Mouse (Mus musculus) heart, embryonic 12.5 days (tissue): ENCODE measurements around the gene Tmem44. TPM values are rescaled to one million over a fixed set of nuclear protein-coding genes. Genes with fewer than 3 reads are reported as not detected.

ENCODE experiments used
- ATAC-seq: fragments of 200-750 bp; cut with Nextera tagmentation; 2 replicates; pipeline ENCODE4 v1.8.0; 2017; ENCODE audit warnings: moderate TSS enrichment, moderate library complexity; ENCODE audit not compliant: insufficient number of reproducible peaks, low FRiP score
- H3K27ac ChIP-seq: fragments of 300-500 bp; sonication (generic); 2 replicates; pipeline ENCODE4 v1.5.1; 2016; ENCODE audit warnings: mild to moderate bottlenecking, moderate library complexity; ENCODE audit not compliant: poor library complexity, severe bottlenecking
- H3K27me3 ChIP-seq: fragments of 300-500 bp; sonication (generic); replicated peaks from 2 replicates; pipeline ENCODE4 v1.6.1; 2016; ENCODE audit warnings: mild to moderate bottlenecking, moderate library complexity
- H3K36me3 ChIP-seq: fragments of 300-500 bp; sonication (generic); 2 replicates; pipeline ENCODE4 v1.6.1; 2016; ENCODE audit warnings: mild to moderate bottlenecking, moderate library complexity
- H3K4me1 ChIP-seq: fragments of 300-500 bp; sonication (generic); replicated peaks from 2 replicates; pipeline ENCODE4 v1.6.1; 2016; ENCODE audit warnings: mild to moderate bottlenecking
- H3K4me2 ChIP-seq: fragments of 300-500 bp; sonication (generic); 2 replicates; pipeline ENCODE4 v1.6.1; 2016; ENCODE audit warnings: mild to moderate bottlenecking, moderate library complexity
- H3K4me3 ChIP-seq: fragments of 300-500 bp; sonication (generic); 2 replicates; pipeline ENCODE4 v1.5.1; 2016; ENCODE audit warnings: mild to moderate bottlenecking
- H3K9ac ChIP-seq: fragments of 300-500 bp; sonication (generic); 2 replicates; pipeline ENCODE4 v1.6.1; 2016; ENCODE audit warnings: mild to moderate bottlenecking, moderate library complexity
- H3K9me3 ChIP-seq: fragments of 300-500 bp; sonication (generic); replicated peaks from 2 replicates; pipeline ENCODE4 v1.6.1; 2016; ENCODE audit warnings: mild to moderate bottlenecking, moderate library complexity
- WGBS: fragments of 180-500 bp; shearing (Covaris S2); methylation state at CpG from one replicate; pipeline ENCODE4 v1.1.7; 2016; 5-methylcytosine and 5-hydroxymethylcytosine counted together
- polyA plus RNA-seq: library from polyadenylated mRNA; unstranded; fragments of >200 nt; fragmentation: Nextera tagmentation; extraction: Ambion mirVana; gene quantifications from 2 replicates; pipeline ENCODE4 v1.2.1, GENCODE M21; 2016

Gene Tmem44
- polyA plus RNA-seq, 1 experiment from 2014 or later: 23.8 TPM

GRCm38 (mm10) chr16:30580765-30581164, 30.1 kb upstream of the Tmem44 start:
- WGBS: 92% methylated on average over 5 of the region's 5 CpGs
- ATAC-seq: no peak
- Histone ChIP-seq H3K36me3 (peaks cover 94% of the 10 kb centered on the region), H3K27ac (no peak overlapping the region), H3K4me3 (no peak overlapping the region), H3K9me3 (no peaks in the 10 kb centered on the region), H3K4me2 (no peak overlapping the region), H3K4me1 (no peaks in the 10 kb centered on the region), H3K27me3 (no peaks in the 10 kb centered on the region), H3K9ac (no peak overlapping the region)

- ATAC-seq: no peak
- H3K4me2 ChIP-seq: no peak overlapping the region
- no peak overlapping the region for H3K4me3 ChIP-seq
- no peak overlapping the region for H3K27ac ChIP-seq
- H3K36me3 ChIP-seq: peaks cover 92% of the 10 kb centered on the region
- no peak overlapping the region for H3K9ac ChIP-seq
- no peaks in the 10 kb centered on the region for H3K4me1 ChIP-seq
- H3K9me3 ChIP-seq: no peaks in the 10 kb centered on the region
- no peaks in the 10 kb centered on the region for H3K27me3 ChIP-seq
- 73% methylated on average over 1 of the region's 1 CpGs for WGBS
These were observed 25.8 kb upstream of the Tmem44 start for GRCm38 (mm10) chr16:30576392-30576791.

DNA sequence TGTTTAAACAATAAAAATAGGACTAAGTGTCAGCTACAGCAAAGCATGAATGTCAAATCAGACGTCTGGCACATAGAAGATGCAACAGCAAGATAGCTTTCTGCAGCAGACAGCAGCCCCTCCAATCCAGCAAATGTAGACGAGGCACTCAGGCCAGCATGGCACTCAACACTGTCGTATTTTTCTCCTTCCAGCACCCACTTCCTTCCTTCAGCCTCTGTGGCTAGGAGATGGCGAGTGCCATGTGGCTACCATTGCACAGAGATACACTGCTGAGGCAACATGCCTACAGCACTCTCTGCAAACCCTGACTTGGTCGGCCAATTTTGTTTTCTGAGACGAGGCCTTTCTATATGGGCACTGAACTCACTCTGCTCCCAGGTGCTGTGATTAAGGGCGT, 25.2 kb upstream of the Tmem44 start:
- ATAC-seq: no peak
- no peak overlapping the region for H3K9ac ChIP-seq
- 78% methylated on average over 7 of the region's 7 CpGs for WGBS

DNA sequence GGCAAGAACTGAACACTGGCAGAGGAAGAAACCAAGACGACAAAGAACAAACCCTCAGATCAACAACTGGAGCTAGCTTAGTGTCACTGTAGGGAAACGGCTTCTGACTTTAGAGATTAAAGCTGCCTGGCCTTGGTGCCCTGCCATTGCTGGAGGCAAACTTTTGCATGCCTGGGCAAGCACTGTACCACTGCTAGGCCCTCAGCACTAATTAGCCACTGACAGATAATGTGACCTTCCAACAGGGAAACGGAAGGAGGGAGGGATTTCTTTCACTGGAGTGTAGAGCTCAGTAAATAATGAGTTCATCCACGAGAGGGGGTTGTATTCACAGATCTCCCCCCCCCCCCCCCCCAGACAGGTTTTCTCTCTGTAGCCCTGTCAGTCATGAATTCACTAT, 21.6 kb upstream of the Tmem44 start:
- WGBS: 63% methylated on average over 4 of the region's 4 CpGs
- Histone ChIP-seq H3K36me3 (peaks cover 95% of the 10 kb centered on the region), H3K9ac (no peak overlapping the region), H3K9me3 (no peaks in the 10 kb centered on the region), H3K27ac (no peak overlapping the region), H3K4me1 (0 out of 2 replicates have a peak, but pooled peaks cover 3% of the 10 kb centered on the region), H3K4me3 (no peak overlapping the region), H3K4me2 (no peak overlapping the region), H3K27me3 (no peaks in the 10 kb centered on the region)
- no peak for ATAC-seq

More for the DNA sequence above, 25.2 kb upstream of the Tmem44 start:
- Histone ChIP-seq H3K9me3 (no peaks in the 10 kb centered on the region), H3K4me2 (no peak overlapping the region), H3K36me3 (peaks cover 94% of the 10 kb centered on the region), H3K27me3 (no peaks in the 10 kb centered on the region), H3K4me1 (no peaks in the 10 kb centered on the region), H3K4me3 (no peak overlapping the region), H3K27ac (no peak overlapping the region)

GRCm38 (mm10) chr16:30571378-30571777, 20.7 kb upstream of the Tmem44 start:
- Histone ChIP-seq H3K4me2 (no peak overlapping the region), H3K27me3 (no peaks in the 10 kb centered on the region), H3K9ac (no peak overlapping the region), H3K36me3 (peaks cover 95% of the 10 kb centered on the region), H3K4me3 (no peak overlapping the region), H3K4me1 (0 out of 2 replicates have a peak, but pooled peaks cover 5% of the 10 kb centered on the region), H3K27ac (no peak overlapping the region), H3K9me3 (no peaks in the 10 kb centered on the region; the same call in 1 of the 2 replicates)
- no peak for ATAC-seq
- WGBS: 94% methylated on average over 5 of the region's 5 CpGs

DNA sequence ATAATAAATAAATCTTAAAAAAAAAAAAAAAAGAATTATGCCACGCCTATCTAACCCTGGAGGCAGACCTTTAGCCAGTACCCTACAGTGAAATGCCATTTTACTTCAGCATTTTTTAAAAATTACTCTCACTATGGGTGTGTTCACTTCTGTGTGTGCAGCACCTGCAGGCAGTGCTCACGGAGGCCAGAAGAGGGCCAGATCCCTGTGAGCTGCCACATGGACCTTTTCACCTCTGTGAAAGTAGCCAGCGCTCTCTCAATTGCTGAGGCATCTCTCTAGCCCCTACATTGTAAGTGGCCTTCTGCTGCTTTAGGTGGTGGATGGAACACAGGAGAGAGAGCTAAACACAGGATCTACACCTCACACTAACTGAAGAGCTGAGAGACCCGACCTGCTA, 19.5 kb upstream of the Tmem44 start:
- Histone ChIP-seq H3K4me1 (0 out of 2 replicates have a peak, but pooled peaks cover 5% of the 10 kb centered on the region), H3K9ac (no peak overlapping the region), H3K4me2 (no peak overlapping the region), H3K27me3 (no peaks in the 10 kb centered on the region), H3K36me3 (peaks cover 95% of the 10 kb centered on the region), H3K9me3 (no peaks in the 10 kb centered on the region; the same call in 1 of the 2 replicates), H3K4me3 (no peak overlapping the region), H3K27ac (no peak overlapping the region)
- ATAC-seq: no peak
- 94% methylated on average over 4 of the region's 4 CpGs for whole genome bisulfite sequencing

GRCm38 (mm10) chr16:30565631-30566030, 15.0 kb upstream of the Tmem44 start:
- Histone ChIP-seq H3K4me3 (no peak overlapping the region), H3K27me3 (no peaks in the 10 kb centered on the region), H3K9ac (no peak overlapping the region), H3K4me1 (0 out of 2 replicates have a peak, but pooled peaks cover 5% of the 10 kb centered on the region), H3K9me3 (no peaks in the 10 kb centered on the region; the same call in 1 of the 2 replicates), H3K36me3 (peaks cover 99% of the 10 kb centered on the region), H3K27ac (no peak overlapping the region), H3K4me2 (no peak overlapping the region)
- 84% methylated on average over 6 of the region's 6 CpGs for WGBS
- no peak for ATAC-seq

DNA sequence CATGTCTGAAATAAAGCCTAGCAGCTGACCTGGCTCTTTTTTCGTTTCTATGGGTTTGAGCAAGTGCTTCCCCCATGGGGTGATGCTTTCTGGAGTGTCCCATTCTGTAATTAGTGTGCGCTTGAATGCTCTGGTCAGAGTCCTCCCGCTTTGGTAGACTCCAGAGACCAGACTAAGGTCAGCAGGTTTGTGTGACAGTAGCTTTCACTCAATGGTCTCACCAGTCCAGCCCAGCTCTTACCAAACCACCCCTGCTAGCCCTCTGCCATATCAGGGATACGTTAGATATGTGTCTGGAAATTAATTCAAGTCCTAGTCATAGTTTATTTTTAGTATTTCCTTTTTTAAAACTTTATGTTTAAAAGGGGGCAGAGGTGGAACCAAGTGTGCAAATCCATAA, 10.0 kb upstream of the Tmem44 start:
- no peak overlapping the region for H3K27ac ChIP-seq
- WGBS: 88% methylated on average over 4 of the region's 4 CpGs
- no peaks in the 10 kb centered on the region for H3K27me3 ChIP-seq
- no peak for ATAC-seq
- H3K9ac ChIP-seq: no peak overlapping the region
- H3K4me2 ChIP-seq: no peak overlapping the region
- H3K4me3 ChIP-seq: no peak overlapping the region
- peaks cover 89% of the 10 kb centered on the region for H3K36me3 ChIP-seq
- H3K4me1 ChIP-seq: peaks cover 13% of the 10 kb centered on the region; the same call in 1 of the 2 replicates
- H3K9me3 ChIP-seq: peaks cover 8% of the 10 kb centered on the region

DNA sequence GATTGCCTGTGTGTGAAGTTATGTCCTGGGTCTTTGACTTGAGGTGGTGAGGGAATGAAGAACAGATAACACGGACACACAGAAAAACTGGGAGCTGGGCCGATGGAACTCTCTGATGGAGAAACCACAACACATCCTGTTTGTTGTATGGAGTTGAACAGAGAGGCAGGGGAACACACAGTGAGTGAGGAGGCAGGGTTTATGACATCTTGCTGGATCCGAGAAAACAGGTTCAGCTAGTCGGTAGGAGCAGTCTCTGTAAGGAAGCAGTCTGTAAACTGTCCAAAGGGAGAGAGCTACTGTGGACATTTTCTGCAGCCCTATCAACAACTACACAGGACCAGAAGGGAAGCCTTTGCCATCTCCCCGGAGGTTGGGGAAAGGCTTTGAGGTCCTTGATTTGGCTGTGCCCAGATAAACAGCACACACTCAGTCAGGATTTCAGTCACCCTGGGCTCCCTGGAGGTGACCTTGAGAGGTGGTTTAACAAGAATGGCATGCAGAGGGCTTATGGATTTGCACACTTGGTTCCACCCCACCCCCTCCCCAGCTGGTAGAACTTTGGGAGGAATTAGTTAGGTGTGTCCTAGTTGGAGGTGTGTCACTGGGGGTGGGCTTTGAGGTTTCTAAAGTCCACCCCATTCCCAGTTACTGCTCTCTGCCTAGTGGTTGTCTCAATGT, 8.8 kb upstream of the Tmem44 start:
- no peak for ATAC-seq
- no peak overlapping the region for H3K4me2 ChIP-seq
- H3K36me3 ChIP-seq: peaks cover 83% of the 10 kb centered on the region
- peaks cover 20% of the 10 kb centered on the region for H3K9me3 ChIP-seq
- H3K27ac ChIP-seq: peak overlapping the region; percentile 81
- H3K4me3 ChIP-seq: no peak overlapping the region
- H3K9ac ChIP-seq: no peak overlapping the region
- WGBS: 66% methylated on average over 5 of the region's 5 CpGs
- H3K4me1 ChIP-seq: peaks cover 13% of the 10 kb centered on the region; the same call in 1 of the 2 replicates
- no peaks in the 10 kb centered on the region for H3K27me3 ChIP-seq

DNA sequence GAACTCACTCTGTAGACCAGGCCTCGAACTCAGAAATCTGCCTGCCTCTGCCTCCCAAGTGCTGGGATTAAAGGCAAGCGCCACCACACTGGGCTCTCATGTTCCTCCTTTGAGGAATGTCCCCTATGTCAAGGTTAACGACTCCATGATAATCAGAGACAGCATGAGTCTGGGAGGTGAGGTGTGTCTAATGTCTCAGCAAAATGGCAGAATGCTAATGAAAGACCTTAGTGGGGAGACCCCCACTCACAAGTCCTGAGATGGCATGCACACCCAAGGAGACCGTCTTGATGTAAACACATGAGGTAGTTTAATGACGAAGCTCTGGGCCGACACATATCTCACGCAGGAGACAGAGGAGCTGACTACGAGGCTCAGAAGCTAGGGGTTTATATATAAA, 3.5 kb upstream of the Tmem44 start:
- no peak overlapping the region for H3K27ac ChIP-seq
- peaks cover 32% of the 10 kb centered on the region for H3K36me3 ChIP-seq
- H3K9ac ChIP-seq: no peak overlapping the region
- peaks cover 25% of the 10 kb centered on the region for H3K9me3 ChIP-seq
- peaks cover 25% of the 10 kb centered on the region for H3K4me1 ChIP-seq
- H3K27me3 ChIP-seq: no peaks in the 10 kb centered on the region
- no peak overlapping the region for H3K4me2 ChIP-seq
- ATAC-seq: no peak
- H3K4me3 ChIP-seq: no peak overlapping the region
- 91% methylated on average over 8 of the region's 8 CpGs for WGBS

GRCm38 (mm10) chr16:30552621-30553338, 2.1 kb upstream of the Tmem44 start:
- Histone ChIP-seq H3K9ac (peak overlapping the region; percentile 30; the same call in 1 of the 2 replicates), H3K27ac (peak overlapping the region; percentile 82), H3K4me1 (peaks cover 33% of the 10 kb centered on the region), H3K4me2 (peak overlapping the region; percentile 8; the same call in 1 of the 2 replicates), H3K27me3 (no peaks in the 10 kb centered on the region), H3K9me3 (peaks cover 25% of the 10 kb centered on the region), H3K4me3 (no peak overlapping the region), H3K36me3 (peaks cover 20% of the 10 kb centered on the region; the same call in 1 of the 2 replicates)
- ATAC-seq: peak; percentile 80
- 24% methylated on average over 11 of the region's 11 CpGs for WGBS
